Mouse (Mus musculus): Measurements from ENCODE around the gene Kpna7. TPM values are rescaled to one million over a fixed set of nuclear protein-coding genes. Genes with fewer than 3 reads are reported as not detected.
"Not testable (repeated sequence)": the region's sequence is repeated elsewhere in the genome, so short reads cannot be mapped to it uniquely, and the experiment has no call there.

Gene Kpna7
- polyA plus RNA-seq, 1 experiment from 2014 or later: not detected

DNA sequence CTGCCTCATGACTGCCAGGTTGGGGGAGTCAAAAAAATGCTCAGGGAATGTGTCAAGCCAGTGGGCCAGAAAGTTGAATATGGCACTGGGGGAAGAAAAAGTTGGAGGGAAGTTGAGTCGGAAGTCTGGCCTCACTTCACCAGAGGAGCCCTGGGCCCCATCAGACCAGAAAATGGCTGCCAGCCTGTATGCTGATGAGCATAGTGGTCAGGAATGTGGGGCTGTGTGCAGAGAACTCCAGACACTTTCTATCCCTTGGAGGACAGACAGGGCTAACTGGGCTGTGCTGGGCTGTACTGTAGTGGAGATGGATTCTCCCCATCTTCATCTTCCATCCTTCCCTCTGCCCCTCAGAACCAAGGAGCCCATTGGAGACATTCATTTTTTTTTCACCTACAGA, 53.4 kb downstream of the Kpna7 start:
- 89% methylated on average over 1 of the region's 1 CpGs for WGBS
- not testable (repeated sequence) for H3K9ac ChIP-seq (ENCODE audit: low read length); DNase-seq (ENCODE audit: low spot score); H3K27me3 ChIP-seq (ENCODE audit: control insufficient read depth, insufficient read depth, low read length); H3K36me3 ChIP-seq (ENCODE audit: control insufficient read depth, insufficient read depth, low read length); H3K4me1 ChIP-seq (replicated peaks; ENCODE audit: control insufficient read depth, insufficient read depth, low read length); H3K9me3 ChIP-seq (ENCODE audit: control insufficient read depth, low read length); H3K4me2 ChIP-seq (ENCODE audit: low read depth, low read length, severe bottlenecking); H3K4me3 ChIP-seq (ENCODE audit: low read depth, low read length); H3K27ac ChIP-seq (ENCODE audit: low read depth, low read length); ATAC-seq (replicated peaks; ENCODE audit: low FRiP score)

DNA sequence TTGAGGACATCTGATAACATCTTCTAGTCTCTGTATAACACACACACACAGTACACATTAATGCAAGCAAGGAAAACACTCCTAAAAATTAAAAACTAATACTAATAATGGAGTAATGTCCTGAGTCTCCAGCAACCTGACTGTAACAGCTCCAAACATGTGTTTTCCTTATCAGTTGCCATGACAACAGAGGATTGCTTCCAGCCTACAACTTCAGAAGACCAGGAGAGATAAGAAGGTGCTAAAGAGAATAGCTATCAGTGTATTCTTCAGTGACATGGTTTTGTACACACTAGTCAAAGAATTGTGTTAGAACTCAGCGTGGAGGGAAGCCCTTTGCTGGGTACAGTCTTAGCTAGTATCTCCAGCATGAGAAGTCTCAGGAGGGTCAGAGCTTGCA, 63.1 kb downstream of the Kpna7 start:
- not testable (repeated sequence) for H3K4me2 ChIP-seq (ENCODE audit: low read depth, low read length, severe bottlenecking); H3K27ac ChIP-seq (ENCODE audit: low read depth, low read length); H3K4me3 ChIP-seq (ENCODE audit: low read depth, low read length); H3K9ac ChIP-seq (ENCODE audit: low read length); ATAC-seq (replicated peaks; ENCODE audit: low FRiP score); H3K4me1 ChIP-seq (replicated peaks; ENCODE audit: control insufficient read depth, insufficient read depth, low read length); H3K36me3 ChIP-seq (ENCODE audit: control insufficient read depth, insufficient read depth, low read length); H3K27me3 ChIP-seq (ENCODE audit: control insufficient read depth, insufficient read depth, low read length); DNase-seq (ENCODE audit: low spot score); H3K9me3 ChIP-seq (ENCODE audit: control insufficient read depth, low read length)
- WGBS: 81% methylated on average over 1 of the region's 1 CpGs

DNA sequence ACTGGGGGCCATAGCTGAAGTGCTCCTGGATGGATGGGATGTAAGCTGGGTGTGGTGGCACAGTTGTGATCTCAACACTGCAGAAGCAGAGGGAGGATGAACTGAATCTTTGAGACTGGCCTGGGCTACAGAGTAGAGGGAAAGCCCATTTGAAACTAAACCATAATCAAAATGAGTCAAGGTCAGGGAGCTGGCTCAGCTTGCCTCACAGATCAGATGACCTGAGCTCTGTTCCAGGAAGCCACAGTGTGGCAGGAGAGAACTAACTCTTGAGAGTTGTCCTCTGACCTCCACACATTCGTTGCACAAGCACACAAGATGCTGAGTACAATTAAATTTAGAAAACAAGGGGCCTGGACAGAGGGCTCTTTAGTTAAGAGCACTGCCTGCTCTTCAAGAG, 63.6 kb downstream of the Kpna7 start:
- ATAC-seq (replicated peaks; ENCODE audit: low FRiP score); H3K9me3 ChIP-seq (ENCODE audit: control insufficient read depth, low read length); H3K4me2 ChIP-seq (ENCODE audit: low read depth, low read length, severe bottlenecking); H3K27ac ChIP-seq (ENCODE audit: low read depth, low read length); H3K4me3 ChIP-seq (ENCODE audit: low read depth, low read length); H3K27me3 ChIP-seq (ENCODE audit: control insufficient read depth, insufficient read depth, low read length); H3K9ac ChIP-seq (ENCODE audit: low read length); H3K36me3 ChIP-seq (ENCODE audit: control insufficient read depth, insufficient read depth, low read length); DNase-seq (ENCODE audit: low spot score); H3K4me1 ChIP-seq (replicated peaks; ENCODE audit: control insufficient read depth, insufficient read depth, low read length): not testable (repeated sequence)
- WGBS: 45% methylated on average over 1 of the region's 1 CpGs

DNA sequence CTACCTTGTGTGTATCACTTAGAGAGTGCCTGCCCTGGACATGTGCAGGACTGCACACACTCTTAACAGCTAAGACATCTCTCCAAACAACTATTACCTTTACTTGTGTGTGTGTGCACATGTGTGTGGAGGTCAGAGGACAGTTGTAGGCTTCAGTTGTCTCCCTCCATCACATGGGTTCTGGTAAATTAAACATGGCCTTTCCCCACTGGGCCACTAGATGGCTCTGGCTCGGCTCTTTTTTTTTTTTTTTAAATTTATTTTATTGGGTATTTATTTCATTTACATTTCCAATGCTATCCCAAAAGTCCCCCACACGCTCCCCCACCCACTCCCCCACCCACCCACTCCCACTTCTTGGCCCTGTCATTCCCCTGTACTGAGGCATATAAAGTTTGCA, 67.1 kb downstream of the Kpna7 start:
- not testable (repeated sequence) for H3K27ac ChIP-seq (ENCODE audit: low read depth, low read length); H3K9ac ChIP-seq (ENCODE audit: low read length); H3K27me3 ChIP-seq (ENCODE audit: control insufficient read depth, insufficient read depth, low read length); H3K9me3 ChIP-seq (ENCODE audit: control insufficient read depth, low read length); DNase-seq (ENCODE audit: low spot score); ATAC-seq (replicated peaks; ENCODE audit: low FRiP score); H3K4me2 ChIP-seq (ENCODE audit: low read depth, low read length, severe bottlenecking); H3K4me3 ChIP-seq (ENCODE audit: low read depth, low read length); H3K4me1 ChIP-seq (replicated peaks; ENCODE audit: control insufficient read depth, insufficient read depth, low read length); H3K36me3 ChIP-seq (ENCODE audit: control insufficient read depth, insufficient read depth, low read length)
- WGBS: 47% methylated on average over 2 of the region's 2 CpGs

DNA sequence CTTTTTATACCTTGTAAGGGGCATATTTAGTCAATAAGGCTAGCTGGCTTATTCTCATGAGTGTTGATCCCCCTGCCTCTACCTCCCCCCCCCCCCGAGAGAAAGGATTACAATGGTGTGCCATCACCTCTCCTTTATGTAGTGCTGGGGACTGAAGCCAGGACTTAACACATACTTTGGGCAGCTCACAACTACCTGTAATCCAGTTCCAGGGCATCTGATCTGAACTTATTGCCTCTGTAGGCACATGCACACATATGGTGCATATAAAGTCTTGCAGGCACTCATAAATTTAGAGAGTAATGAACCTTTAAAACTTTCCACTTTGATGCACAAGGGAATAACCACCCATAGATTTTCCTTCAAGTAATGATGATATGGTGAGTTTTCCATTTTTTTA, 69.6 kb downstream of the Kpna7 start:
- Histone ChIP-seq H3K4me1 (replicated peaks; ENCODE audit: control insufficient read depth, insufficient read depth, low read length) (no peaks in the 10 kb centered on the region), H3K4me2 (ENCODE audit: low read depth, low read length, severe bottlenecking) (no peak overlapping the region), H3K9ac (ENCODE audit: low read length) (no peak overlapping the region), H3K36me3 (ENCODE audit: control insufficient read depth, insufficient read depth, low read length) (no peaks in the 10 kb centered on the region), H3K27me3 (ENCODE audit: control insufficient read depth, insufficient read depth, low read length) (no peaks in the 10 kb centered on the region), H3K27ac (ENCODE audit: low read depth, low read length) (no peak overlapping the region), H3K4me3 (ENCODE audit: low read depth, low read length) (no peak overlapping the region), H3K9me3 (ENCODE audit: control insufficient read depth, low read length) (no peaks in the 10 kb centered on the region)
- WGBS: 87% methylated on average over 1 of the region's 1 CpGs
- DNase-seq (ENCODE audit: low spot score) (no peak), ATAC-seq (replicated peaks; ENCODE audit: low FRiP score) (no peak)

DNA sequence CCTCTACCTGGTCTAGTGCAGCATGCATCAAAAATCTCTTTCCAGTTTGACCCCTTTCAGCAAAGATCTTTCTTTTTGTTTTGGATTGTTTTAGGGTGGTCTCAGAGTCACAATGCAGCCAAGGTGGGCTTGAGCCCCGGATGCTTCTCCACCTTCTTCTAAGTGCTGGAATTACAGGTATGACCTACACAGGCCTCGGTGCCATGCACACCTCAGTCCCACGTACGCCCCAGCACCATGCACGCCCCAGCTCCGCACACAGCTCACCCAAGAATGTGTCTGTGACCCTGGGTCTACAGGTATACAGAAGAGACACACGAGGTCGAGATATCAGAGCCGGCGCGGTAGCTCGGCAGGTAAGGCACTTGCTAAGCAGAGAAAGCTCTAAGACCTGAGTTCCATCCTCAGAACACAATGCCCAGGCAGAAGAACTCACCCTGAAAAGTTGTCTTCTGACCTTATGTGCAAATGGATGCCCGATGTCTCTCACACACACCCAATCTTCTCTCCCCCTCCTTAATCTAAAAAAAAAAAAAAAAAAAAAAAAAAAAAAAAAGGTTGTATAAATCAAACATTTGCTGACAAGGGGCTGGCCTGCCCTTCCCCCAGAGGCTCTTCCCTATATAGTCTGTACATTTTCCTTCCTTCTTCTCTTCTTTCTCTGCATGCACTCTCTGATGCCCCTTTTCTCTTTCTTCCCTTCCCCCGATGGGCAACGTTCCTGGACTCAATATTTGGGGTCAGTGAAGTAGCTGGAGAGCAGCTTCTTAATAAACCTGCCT, 74.8 kb downstream of the Kpna7 start:
- ATAC-seq (replicated peaks; ENCODE audit: low FRiP score): no peak
- H3K4me2 ChIP-seq (ENCODE audit: low read depth, low read length, severe bottlenecking): no peak overlapping the region
- no peak for DNase-seq (ENCODE audit: low spot score)

DNA sequence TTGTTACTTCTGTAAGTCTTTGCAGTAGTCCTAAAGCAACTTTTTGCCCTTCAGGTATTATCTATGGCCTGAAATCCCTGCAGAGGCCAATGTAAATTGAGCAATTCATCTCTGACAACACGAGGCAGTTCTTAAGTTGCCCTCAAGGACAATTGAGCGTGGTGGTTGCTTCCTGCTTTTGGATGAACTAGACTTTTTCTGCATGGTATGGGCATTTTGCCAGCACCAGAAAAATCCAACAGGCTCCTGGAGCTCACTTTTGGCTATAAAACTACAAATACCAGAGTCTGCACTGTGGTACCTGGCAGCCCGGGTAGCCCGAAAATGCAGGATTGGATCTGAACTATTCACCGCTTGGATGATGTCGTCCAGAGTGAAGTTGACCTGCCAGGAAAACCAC, 78.2 kb downstream of the Kpna7 start:
- Histone ChIP-seq H3K27me3 (ENCODE audit: control insufficient read depth, insufficient read depth, low read length) (no peaks in the 10 kb centered on the region), H3K4me3 (ENCODE audit: low read depth, low read length) (no peak overlapping the region), H3K36me3 (ENCODE audit: control insufficient read depth, insufficient read depth, low read length) (no peaks in the 10 kb centered on the region), H3K4me2 (ENCODE audit: low read depth, low read length, severe bottlenecking) (no peak overlapping the region), H3K27ac (ENCODE audit: low read depth, low read length) (no peak overlapping the region), H3K9me3 (ENCODE audit: control insufficient read depth, low read length) (no peaks in the 10 kb centered on the region), H3K9ac (ENCODE audit: low read length) (no peak overlapping the region), H3K4me1 (replicated peaks; ENCODE audit: control insufficient read depth, insufficient read depth, low read length) (no peaks in the 10 kb centered on the region)
- WGBS: 87% methylated on average over 6 of the region's 6 CpGs
- DNase-seq (ENCODE audit: low spot score) (no peak), ATAC-seq (replicated peaks; ENCODE audit: low FRiP score) (no peak)

More for the DNA sequence above, 74.8 kb downstream of the Kpna7 start:
- Histone ChIP-seq H3K36me3 (ENCODE audit: control insufficient read depth, insufficient read depth, low read length) (no peaks in the 10 kb centered on the region), H3K27me3 (ENCODE audit: control insufficient read depth, insufficient read depth, low read length) (no peaks in the 10 kb centered on the region), H3K4me3 (ENCODE audit: low read depth, low read length) (no peak overlapping the region), H3K9ac (ENCODE audit: low read length) (no peak overlapping the region), H3K27ac (ENCODE audit: low read depth, low read length) (no peak overlapping the region), H3K9me3 (ENCODE audit: control insufficient read depth, low read length) (no peaks in the 10 kb centered on the region), H3K4me1 (replicated peaks; ENCODE audit: control insufficient read depth, insufficient read depth, low read length) (no peaks in the 10 kb centered on the region)
- 91% methylated on average over 15 of the region's 15 CpGs for WGBS

DNA sequence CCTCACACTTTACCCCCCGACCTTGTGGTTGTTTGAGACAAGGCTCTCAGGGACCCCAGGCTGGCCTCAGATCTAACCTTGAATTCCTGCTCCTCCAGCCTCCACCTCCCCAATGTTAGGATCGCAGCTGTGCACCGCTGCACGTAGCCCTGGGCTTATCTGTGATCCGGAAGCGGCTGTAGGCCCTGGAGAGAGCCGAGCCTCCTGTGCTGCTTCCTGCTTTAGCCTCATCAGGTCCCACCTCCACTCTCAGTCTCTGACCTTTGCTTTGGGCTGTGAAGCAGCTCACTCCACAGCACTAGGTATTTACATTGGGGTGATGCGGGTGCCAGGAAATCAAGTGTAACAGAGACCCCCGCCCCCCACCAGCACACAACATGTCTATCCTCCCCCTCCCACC, 79.3 kb downstream of the Kpna7 start:
- Histone ChIP-seq H3K9ac (ENCODE audit: low read length) (no peak overlapping the region), H3K36me3 (ENCODE audit: control insufficient read depth, insufficient read depth, low read length) (no peaks in the 10 kb centered on the region), H3K4me3 (ENCODE audit: low read depth, low read length) (no peak overlapping the region), H3K4me1 (replicated peaks; ENCODE audit: control insufficient read depth, insufficient read depth, low read length) (no peaks in the 10 kb centered on the region), H3K4me2 (ENCODE audit: low read depth, low read length, severe bottlenecking) (no peak overlapping the region), H3K9me3 (ENCODE audit: control insufficient read depth, low read length) (no peaks in the 10 kb centered on the region), H3K27ac (ENCODE audit: low read depth, low read length) (no peak overlapping the region), H3K27me3 (ENCODE audit: control insufficient read depth, insufficient read depth, low read length) (no peaks in the 10 kb centered on the region)
- ATAC-seq (replicated peaks; ENCODE audit: low FRiP score) (no peak), DNase-seq (ENCODE audit: low spot score) (no peak)
- WGBS: 84% methylated on average over 9 of the region's 9 CpGs

DNA sequence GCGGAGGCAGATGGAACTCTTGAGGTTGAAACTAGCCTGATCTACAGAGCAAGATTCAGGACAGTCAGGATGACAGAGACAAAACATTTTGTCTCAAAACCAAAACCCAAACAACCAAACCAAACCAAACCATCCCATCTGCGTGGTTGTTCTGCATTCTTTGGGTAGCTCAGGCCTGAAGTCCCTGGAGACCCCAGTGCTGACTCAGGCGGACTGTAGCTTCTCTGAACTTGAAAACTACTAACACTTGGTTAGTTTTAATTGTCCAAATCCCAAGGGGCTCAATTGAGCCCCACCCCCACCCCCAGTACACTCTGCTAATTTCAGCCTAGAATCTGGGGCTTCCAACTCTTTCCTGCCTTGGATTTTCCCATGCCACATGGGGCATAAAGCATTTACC, 80.5 kb downstream of the Kpna7 start:
- DNase-seq (ENCODE audit: low spot score) (no peak), ATAC-seq (replicated peaks; ENCODE audit: low FRiP score) (no peak)
- Histone ChIP-seq H3K4me1 (replicated peaks; ENCODE audit: control insufficient read depth, insufficient read depth, low read length) (no peaks in the 10 kb centered on the region), H3K27ac (ENCODE audit: low read depth, low read length) (no peak overlapping the region), H3K9me3 (ENCODE audit: control insufficient read depth, low read length) (no peaks in the 10 kb centered on the region), H3K4me3 (ENCODE audit: low read depth, low read length) (no peak overlapping the region), H3K36me3 (ENCODE audit: control insufficient read depth, insufficient read depth, low read length) (no peaks in the 10 kb centered on the region), H3K4me2 (ENCODE audit: low read depth, low read length, severe bottlenecking) (no peak overlapping the region), H3K9ac (ENCODE audit: low read length) (no peak overlapping the region), H3K27me3 (ENCODE audit: control insufficient read depth, insufficient read depth, low read length) (no peaks in the 10 kb centered on the region)
- WGBS: 82% methylated on average over 3 of the region's 3 CpGs
